Mouse (Mus musculus) forelimb bud, embryonic 11.5 days (tissue): ENCODE measurements around the gene Rprd1b.
"Not testable (repeated sequence)": the region's sequence is repeated elsewhere in the genome, so short reads cannot be mapped to it uniquely, and the experiment has no call there.

Experiments used
- DNase-seq: peaks from one replicate; pipeline ENCODE4 v3.0.0-alpha.2; 2012; ENCODE audit warnings: low read depth, low spot score

Rprd1b gene

DNA sequence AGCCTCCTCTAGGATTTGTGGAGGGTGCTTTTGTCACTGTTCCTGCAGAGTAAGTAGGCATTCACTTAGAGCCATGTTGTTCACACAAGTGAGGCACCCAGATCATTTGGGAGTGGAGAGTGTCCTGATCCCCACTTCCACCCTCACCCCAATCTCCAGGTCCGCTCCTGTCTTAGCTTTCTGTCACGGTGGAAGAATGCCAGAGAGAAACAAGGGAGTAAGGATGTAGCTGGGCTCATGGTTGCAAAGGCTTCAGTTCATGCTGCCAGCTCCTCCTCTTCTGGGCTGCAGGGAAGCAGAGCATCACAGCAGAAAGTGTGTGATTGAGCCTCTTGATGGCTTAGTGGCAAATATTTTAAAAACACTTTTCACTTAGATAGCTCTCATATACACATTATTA is 12.1 kb downstream of the Rprd1b start:
- DNase-seq, result no peak

DNA sequence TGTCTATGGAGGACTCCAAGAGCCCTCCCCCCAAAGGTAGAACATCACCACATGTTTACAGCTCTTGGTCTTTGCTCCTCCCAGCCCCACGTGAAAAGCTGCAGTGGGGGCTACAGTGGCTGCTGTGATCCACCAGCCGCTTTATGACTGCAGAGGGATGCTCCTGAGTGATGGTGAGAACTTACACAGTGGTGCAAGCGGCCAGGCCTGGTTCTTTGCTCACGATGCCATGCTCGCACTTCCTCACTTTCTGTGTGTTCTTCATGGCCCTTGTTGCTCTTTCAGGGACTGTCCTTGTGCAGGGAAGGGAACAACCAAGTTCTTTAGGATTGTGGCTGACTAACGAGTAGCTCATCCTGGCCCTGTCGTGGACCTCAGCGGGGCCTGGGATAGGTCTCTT is 15.2 kb downstream of the Rprd1b start:
- no peak for DNase-seq

- no peak for DNase-seq
Observed at GRCm38 (mm10) chr2:158046186-158046585, 17.9 kb downstream of the Rprd1b start.

- DNase-seq, result peak; percentile 59
Observed at GRCm38 (mm10) chr2:158047903-158048302, 19.6 kb downstream of the Rprd1b start.

GRCm38 (mm10) chr2:158048718-158049117 is 20.4 kb downstream of the Rprd1b start:
- DNase-seq, result no peak

DNA sequence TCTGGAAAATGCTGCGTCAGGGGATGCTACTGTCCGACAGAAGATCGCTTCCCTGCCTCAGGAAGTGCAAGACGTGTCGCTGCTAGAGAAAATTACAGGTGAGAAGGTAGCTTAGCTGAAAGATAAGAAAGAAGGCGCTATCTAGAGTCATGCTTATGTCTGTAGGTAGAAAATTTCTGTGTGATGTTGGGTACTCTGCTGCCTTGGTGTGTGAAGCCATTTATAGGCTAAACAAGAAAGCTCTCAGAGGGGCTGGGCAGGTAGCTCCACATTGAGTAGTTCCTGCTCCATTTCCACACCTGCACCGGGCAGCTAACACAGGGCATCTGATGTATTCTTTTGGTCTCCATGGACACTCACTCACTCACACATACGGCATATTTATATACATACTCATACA is 21.8 kb downstream of the Rprd1b start:
- DNase-seq, result no peak

DNA sequence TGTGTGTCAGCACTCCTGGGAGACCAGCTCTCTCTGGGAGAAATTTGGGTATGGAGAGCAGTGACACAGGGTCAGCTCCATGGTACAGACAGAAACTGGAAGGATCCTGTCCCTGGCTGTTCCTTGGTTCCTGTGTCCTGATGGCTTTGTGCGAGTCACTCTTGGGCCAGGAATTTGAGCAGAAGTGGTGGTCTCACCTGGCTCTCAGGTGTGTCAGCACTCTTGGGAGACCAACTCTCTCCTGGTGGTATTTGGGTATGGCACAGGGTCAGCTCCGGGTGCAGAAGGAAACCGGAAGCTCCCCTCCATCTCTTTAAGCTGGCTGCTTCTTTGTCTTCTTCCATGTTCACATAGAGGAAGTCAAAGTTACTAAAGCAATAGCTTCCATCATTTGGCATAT is 26.3 kb downstream of the Rprd1b start:
- no peak for DNase-seq

DNA sequence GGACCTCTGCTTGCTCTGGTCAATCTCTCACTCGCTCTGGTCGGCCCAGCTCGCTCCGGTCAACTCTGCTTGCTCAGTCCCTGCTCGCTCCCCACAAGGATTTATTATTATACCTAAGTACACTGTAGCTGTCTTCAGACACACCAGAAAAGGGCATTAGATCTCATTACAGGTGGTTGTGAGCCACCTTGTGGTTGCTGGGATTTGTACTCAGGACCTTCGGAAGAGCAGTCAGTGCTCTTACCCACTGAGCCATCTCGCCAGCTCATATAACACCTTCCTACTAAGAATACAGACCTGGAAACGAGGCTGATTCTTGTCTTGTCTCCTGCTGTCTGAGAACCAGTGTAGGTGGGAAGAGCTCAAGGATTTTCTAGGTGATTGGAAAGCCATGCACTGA is 27.1 kb downstream of the Rprd1b start:
- not testable (repeated sequence) for DNase-seq

DNA sequence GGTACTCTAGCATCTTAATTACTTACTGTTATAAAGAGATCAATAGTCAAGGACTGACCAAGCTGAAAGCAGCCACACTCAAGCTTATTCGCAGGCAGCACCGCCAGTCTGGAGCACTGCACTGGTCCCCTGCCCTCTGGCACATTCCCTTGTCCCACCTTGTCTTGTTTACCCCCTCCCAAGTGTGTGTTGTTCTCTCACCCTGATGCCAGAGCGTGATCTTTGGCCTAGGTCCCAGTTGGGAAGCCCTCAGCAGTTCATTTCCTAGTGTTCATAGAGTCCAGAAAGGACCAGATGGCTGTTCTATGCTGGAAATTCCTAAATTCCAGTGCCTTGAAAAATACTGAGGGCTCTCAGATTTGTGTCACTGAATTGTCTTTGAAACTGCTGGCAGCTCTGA is 28.7 kb downstream of the Rprd1b start:
- DNase-seq, result no peak

DNA sequence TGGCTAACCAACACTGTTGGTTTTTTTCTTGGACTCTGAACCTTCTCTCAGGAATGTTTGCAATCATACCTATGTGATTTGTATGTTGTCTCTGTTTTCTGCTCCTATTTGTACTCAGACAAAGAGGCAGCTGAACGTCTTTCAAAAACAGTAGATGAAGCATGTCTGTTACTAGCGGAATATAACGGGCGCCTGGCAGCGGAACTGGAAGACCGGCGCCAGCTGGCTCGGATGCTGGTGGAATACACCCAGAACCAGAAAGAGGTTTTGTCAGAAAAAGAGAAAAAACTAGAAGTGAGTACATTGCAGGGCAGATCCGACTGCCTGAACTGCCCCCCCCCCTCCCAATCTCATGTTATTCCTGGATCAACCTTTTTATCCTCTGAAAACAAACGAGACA is 30.2 kb downstream of the Rprd1b start:
- DNase-seq, result no peak

- no peak for DNase-seq
Observed at GRCm38 (mm10) chr2:158059666-158060105, 31.4 kb downstream of the Rprd1b start.

- no peak for DNase-seq
Observed at GRCm38 (mm10) chr2:158063036-158063435, 34.7 kb downstream of the Rprd1b start.

DNA sequence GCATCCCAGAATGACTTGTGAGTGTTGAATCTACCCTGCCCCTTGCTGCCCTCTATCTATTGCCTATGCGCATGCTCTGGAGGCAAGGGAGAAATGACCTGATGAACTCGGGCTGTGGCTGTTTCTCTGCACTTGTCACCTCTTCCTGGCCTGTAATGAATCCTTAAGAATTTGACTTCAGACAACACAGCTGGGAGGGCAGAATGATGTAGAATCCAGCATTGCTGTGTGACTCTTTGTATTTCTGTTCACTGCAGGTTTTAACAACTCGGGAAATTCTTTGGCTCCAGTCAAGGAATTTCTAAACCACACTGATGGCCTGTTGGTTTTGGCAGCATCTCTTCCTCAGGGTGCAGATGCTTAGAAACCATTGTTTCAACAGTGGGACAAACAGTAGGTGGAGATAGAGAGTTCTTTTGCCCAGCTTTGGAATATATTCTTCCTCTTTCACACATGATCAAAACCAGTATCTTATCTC is 36.3 kb downstream of the Rprd1b start:
- no peak for DNase-seq

- DNase-seq, result no peak
Observed at GRCm38 (mm10) chr2:158065064-158065463, 36.8 kb downstream of the Rprd1b start.

DNA sequence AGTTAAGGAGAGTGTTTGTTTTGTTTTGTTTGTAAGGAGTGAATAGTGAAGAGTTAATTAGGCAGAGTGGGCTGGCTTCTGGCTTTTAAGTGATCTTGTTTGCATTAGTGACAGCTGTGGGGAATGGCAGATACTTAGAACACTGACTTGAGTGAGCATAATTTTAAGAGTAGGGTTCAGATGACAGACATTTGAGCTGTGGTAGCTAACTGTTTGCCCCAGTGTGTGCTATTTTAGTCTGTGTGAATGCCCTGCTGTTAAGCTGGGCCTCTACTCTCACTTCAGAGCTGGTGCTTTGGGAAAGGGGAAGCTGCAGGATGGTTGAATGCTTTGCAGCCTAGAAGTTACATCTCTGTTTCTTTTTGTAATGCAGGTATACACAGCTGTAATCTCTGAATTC is 38.2 kb downstream of the Rprd1b start:
- DNase-seq, result no peak

GRCm38 (mm10) chr2:158067260-158067824 is 39.0 kb downstream of the Rprd1b start:
- DNase-seq, result no peak

- no peak for DNase-seq
Observed at GRCm38 (mm10) chr2:158068444-158068971, 40.2 kb downstream of the Rprd1b start.

DNA sequence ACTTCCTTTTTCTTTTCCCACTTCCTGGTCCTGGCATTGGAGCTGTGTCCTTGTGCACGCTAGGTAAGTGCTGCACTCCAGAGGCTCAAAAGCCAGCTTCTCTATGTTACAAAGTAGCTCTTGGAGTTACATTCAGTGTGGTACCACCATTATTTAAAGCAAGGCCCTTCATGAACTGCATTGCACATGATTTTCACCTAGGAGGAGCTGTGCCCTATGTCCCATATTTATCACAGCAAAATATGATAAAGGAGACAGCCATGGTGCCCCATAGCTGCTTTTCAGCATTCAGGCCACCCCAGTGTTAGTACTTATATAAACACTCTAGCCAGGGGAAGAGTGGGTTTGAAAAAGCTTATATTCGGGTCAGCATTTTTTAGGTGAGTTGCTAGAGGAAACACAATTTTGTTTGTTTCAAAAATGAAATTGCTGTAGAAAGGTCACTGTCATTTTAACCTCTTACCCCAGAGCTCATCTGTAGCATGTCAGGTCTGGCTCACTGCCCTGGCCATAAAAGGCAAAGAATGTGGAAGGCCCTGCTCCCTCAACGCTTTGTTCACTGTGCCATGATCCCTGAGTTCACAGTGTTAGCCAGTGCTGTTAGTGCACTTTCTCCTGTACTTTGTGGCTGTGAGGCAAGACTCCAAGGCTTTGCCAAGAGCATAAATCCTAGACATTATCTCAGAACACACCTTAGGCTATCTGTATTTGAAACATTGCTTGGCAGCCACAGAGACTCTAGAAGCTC is 42.8 kb downstream of the Rprd1b start:
- no peak for DNase-seq

GRCm38 (mm10) chr2:158071633-158071995 is 43.3 kb downstream of the Rprd1b start:
- DNase-seq, result no peak

GRCm38 (mm10) chr2:158074835-158075234 is 46.5 kb downstream of the Rprd1b start:
- DNase-seq, result no peak

DNA sequence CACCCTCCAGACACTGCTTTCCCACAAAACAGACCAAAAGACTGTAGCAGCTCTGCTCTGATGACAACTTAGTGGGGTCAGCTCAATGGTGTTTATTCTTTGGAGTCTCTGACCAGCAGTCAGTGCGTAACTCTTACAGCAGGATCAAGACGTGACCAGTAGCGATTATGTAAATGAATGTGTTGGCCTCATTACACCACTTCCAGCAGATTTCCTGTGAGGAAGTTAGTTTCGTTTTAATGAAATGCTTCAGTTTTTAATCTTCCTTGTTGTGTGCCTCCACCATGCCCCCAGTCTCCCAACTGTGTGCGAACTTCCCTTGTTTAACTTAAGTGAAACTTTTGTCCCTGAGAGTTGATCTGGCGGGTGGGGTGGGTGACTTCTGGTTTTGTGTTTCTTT is 48.4 kb downstream of the Rprd1b start:
- no peak for DNase-seq

- DNase-seq, result peak; percentile 9
Observed at GRCm38 (mm10) chr2:158077981-158078380, 49.7 kb downstream of the Rprd1b start.

GRCm38 (mm10) chr2:158078971-158079370 is 50.7 kb downstream of the Rprd1b start:
- no peak for DNase-seq
